Comparison of ENCODE assay signal across 8 mouse cellular contexts in genomic region chr16:28752638-28753118, GRCm38 (mm10). TPM values are rescaled to one million over a fixed set of nuclear protein-coding genes. Genes with fewer than 3 reads are reported as not detected.
DNase-seq lines count a peak whose midpoint lies in the region; ATAC-seq lines count a peak whose summit lies in the region.

TSS of gene Fgf12 (minus strand) at chr16:28753068.

- peak; percentile 48; the same call in 1 of the 2 replicates for ATAC-seq in neural tube, embryonic 11.5 days (ENCODE audit: insufficient read depth, low FRiP score, low TSS enrichment)
- peak; percentile 62 for ATAC-seq in forebrain, embryonic 12.5 days (ENCODE audit: low FRiP score)
- peak; percentile 69 for ATAC-seq in hindbrain, embryonic 13.5 days (ENCODE audit: low FRiP score)
- no peak for ATAC-seq in limb, embryonic 13.5 days (ENCODE audit: low FRiP score, low read depth)
- no peak; the same call in 1 of the 2 replicates for ATAC-seq in stomach, embryonic 15.5 days (ENCODE audit: insufficient read depth, low FRiP score, low read depth)

- DNase-seq in neural tube, embryonic 11.5 days (ENCODE audit: low spot score), result peak; percentile 41
- no peak for DNase-seq in neural tube, embryonic 10.5 days (ENCODE audit: extremely low spot score, low spot score)
- DNase-seq in thymus, postnatal 4 days, result no peak
- no peak for DNase-seq in spleen, postnatal 4 days (ENCODE audit: low spot score in 2 of 2)

- WGBS in neural tube, embryonic 11.5 days, result 0% methylated on average over 16 of the region's 16 CpGs
- 1% methylated on average over 16 of the region's 16 CpGs for WGBS in forebrain, embryonic 12.5 days
- under 1% methylated on average over 16 of the region's 16 CpGs for WGBS in hindbrain, embryonic 13.5 days
- WGBS in limb, embryonic 13.5 days, result under 1% methylated on average over 16 of the region's 16 CpGs
- WGBS in stomach, embryonic 15.5 days, result 1% methylated on average over 16 of the region's 16 CpGs

- peak within 1 kb of the TSS; percentile 47 for H3K9ac ChIP-seq in neural tube, embryonic 11.5 days (ENCODE audit: low read length)
- peak within 1 kb of the TSS; percentile 52 for H3K9ac ChIP-seq in forebrain, embryonic 12.5 days
- H3K9ac ChIP-seq in hindbrain, embryonic 13.5 days, result peak within 1 kb of the TSS; percentile 77
- H3K9ac ChIP-seq in limb, embryonic 13.5 days, result peak within 1 kb of the TSS; percentile 43; the same call in 1 of the 2 replicates
- H3K9ac ChIP-seq in stomach, embryonic 15.5 days, result no peak within 1 kb of the TSS

- H3K4me3 ChIP-seq in neural tube, embryonic 11.5 days (ENCODE audit: low read depth, low read length), result peak within 1 kb of the TSS; percentile 43
- H3K4me3 ChIP-seq in forebrain, embryonic 12.5 days (replicated peaks), result peak within 1 kb of the TSS; percentile 42
- H3K4me3 ChIP-seq in hindbrain, embryonic 13.5 days, result peak within 1 kb of the TSS; percentile 55
- peak within 1 kb of the TSS; percentile 41 for H3K4me3 ChIP-seq in limb, embryonic 13.5 days
- H3K4me3 ChIP-seq in stomach, embryonic 15.5 days (replicated peaks), result peak within 1 kb of the TSS; percentile 27

- H3K27ac ChIP-seq in neural tube, embryonic 11.5 days (ENCODE audit: low read depth, low read length), result no peak within 1 kb of the TSS
- 0 out of 2 replicates have a peak within 1 kb of the TSS, but pooled peaks have one; percentile 38 for H3K27ac ChIP-seq in forebrain, embryonic 12.5 days
- H3K27ac ChIP-seq in hindbrain, embryonic 13.5 days, result peak within 1 kb of the TSS; percentile 83
- H3K27ac ChIP-seq in limb, embryonic 13.5 days, result no peak within 1 kb of the TSS
- H3K27ac ChIP-seq in stomach, embryonic 15.5 days, result no peak within 1 kb of the TSS

- H3K4me1 ChIP-seq in neural tube, embryonic 11.5 days (ENCODE audit: control insufficient read depth, insufficient read depth, low read length), result no peaks in the 10 kb centered on the region
- 0 out of 2 replicates have a peak, but pooled peaks cover 2% of the 10 kb centered on the region for H3K4me1 ChIP-seq in forebrain, embryonic 12.5 days
- H3K4me1 ChIP-seq in hindbrain, embryonic 13.5 days (replicated peaks), result peaks cover 11% of the 10 kb centered on the region
- H3K4me1 ChIP-seq in limb, embryonic 13.5 days, result peaks cover 6% of the 10 kb centered on the region
- peaks cover 7% of the 10 kb centered on the region; the same call in 1 of the 2 replicates for H3K4me1 ChIP-seq in stomach, embryonic 15.5 days

- no peaks in the 10 kb centered on the region for H3K36me3 ChIP-seq in neural tube, embryonic 11.5 days (ENCODE audit: control insufficient read depth, insufficient read depth, low read length)
- no peaks in the 10 kb centered on the region for H3K36me3 ChIP-seq in forebrain, embryonic 12.5 days (replicated peaks)
- H3K36me3 ChIP-seq in hindbrain, embryonic 13.5 days, result no peaks in the 10 kb centered on the region
- no peaks in the 10 kb centered on the region for H3K36me3 ChIP-seq in limb, embryonic 13.5 days
- H3K36me3 ChIP-seq in stomach, embryonic 15.5 days, result no peaks in the 10 kb centered on the region

- H3K9me3 ChIP-seq in neural tube, embryonic 11.5 days (ENCODE audit: control insufficient read depth, low read length), result no peaks in the 10 kb centered on the region
- H3K9me3 ChIP-seq in forebrain, embryonic 12.5 days, result no peaks in the 10 kb centered on the region
- H3K9me3 ChIP-seq in hindbrain, embryonic 13.5 days, result no peaks in the 10 kb centered on the region
- no peaks in the 10 kb centered on the region for H3K9me3 ChIP-seq in limb, embryonic 13.5 days
- H3K9me3 ChIP-seq in stomach, embryonic 15.5 days, result no peaks in the 10 kb centered on the region

- peak within 1 kb of the TSS; percentile 79 for H3K4me2 ChIP-seq in neural tube, embryonic 11.5 days (ENCODE audit: low read depth)
- H3K4me2 ChIP-seq in forebrain, embryonic 12.5 days, result peak within 1 kb of the TSS; percentile 81
- H3K4me2 ChIP-seq in hindbrain, embryonic 13.5 days, result peak within 1 kb of the TSS; percentile 86
- peak within 1 kb of the TSS; percentile 70 for H3K4me2 ChIP-seq in limb, embryonic 13.5 days (replicated peaks)
- H3K4me2 ChIP-seq in stomach, embryonic 15.5 days, result peak within 1 kb of the TSS; percentile 49

- H3K27me3 ChIP-seq in neural tube, embryonic 11.5 days (ENCODE audit: control insufficient read depth, insufficient read depth, low read length), result no peaks in the 10 kb centered on the region
- H3K27me3 ChIP-seq in forebrain, embryonic 12.5 days, result no peaks in the 10 kb centered on the region
- no peaks in the 10 kb centered on the region for H3K27me3 ChIP-seq in hindbrain, embryonic 13.5 days
- H3K27me3 ChIP-seq in limb, embryonic 13.5 days, result peaks cover 8% of the 10 kb centered on the region; the same call in 1 of the 2 replicates
- no peaks in the 10 kb centered on the region for H3K27me3 ChIP-seq in stomach, embryonic 15.5 days (replicated peaks)

RNA-seq across cellular contexts. Expression of gene Fgf12, which starts in this region (rescaled TPM):
- polyA plus RNA-seq in neural tube, embryonic 11.5 days (2014; fragmentation: Nextera tagmentation; extraction: Ambion mirVana), result 7.7 and 7.8 TPM in 2 replicates
- polyA plus RNA-seq in forebrain, embryonic 12.5 days (2016; fragmentation: Nextera tagmentation; extraction: Ambion mirVana), result 5.1 and 5.6 TPM in 2 replicates
- polyA plus RNA-seq in hindbrain, embryonic 13.5 days (2015; fragmentation: Nextera tagmentation; extraction: Ambion mirVana), result 26.3 and 26.9 TPM in 2 replicates
- polyA plus RNA-seq in limb, embryonic 13.5 days (2015; fragmentation: Nextera tagmentation; extraction: Ambion mirVana), result 12.0 and 13.3 TPM in 2 replicates
- polyA plus RNA-seq in stomach, embryonic 15.5 days (2015; fragmentation: Nextera tagmentation; extraction: Ambion mirVana), result 2.4 and 3.2 TPM in 2 replicates

Comparison
In these comparisons a context has a peak if more than half of its experiments do, and no peak if none do; other contexts are left out.
1. ATAC-seq: peak in neural tube, embryonic 11.5 days (single experiment), forebrain, embryonic 12.5 days (single experiment) and hindbrain, embryonic 13.5 days (single experiment); none in limb, embryonic 13.5 days (single experiment) and stomach, embryonic 15.5 days (single experiment).
2. H3K27ac ChIP-seq: peak in forebrain, embryonic 12.5 days (single experiment) and hindbrain, embryonic 13.5 days (single experiment); none in neural tube, embryonic 11.5 days (single experiment), limb, embryonic 13.5 days (single experiment) and stomach, embryonic 15.5 days (single experiment).
3. Peak in every context shown above with its lines, with median percentiles within 50 percentile points of each other: H3K4me2 ChIP-seq and H3K4me3 ChIP-seq.